Mouse (Mus musculus): ENCODE results near the gene Nudt3.

DNA sequence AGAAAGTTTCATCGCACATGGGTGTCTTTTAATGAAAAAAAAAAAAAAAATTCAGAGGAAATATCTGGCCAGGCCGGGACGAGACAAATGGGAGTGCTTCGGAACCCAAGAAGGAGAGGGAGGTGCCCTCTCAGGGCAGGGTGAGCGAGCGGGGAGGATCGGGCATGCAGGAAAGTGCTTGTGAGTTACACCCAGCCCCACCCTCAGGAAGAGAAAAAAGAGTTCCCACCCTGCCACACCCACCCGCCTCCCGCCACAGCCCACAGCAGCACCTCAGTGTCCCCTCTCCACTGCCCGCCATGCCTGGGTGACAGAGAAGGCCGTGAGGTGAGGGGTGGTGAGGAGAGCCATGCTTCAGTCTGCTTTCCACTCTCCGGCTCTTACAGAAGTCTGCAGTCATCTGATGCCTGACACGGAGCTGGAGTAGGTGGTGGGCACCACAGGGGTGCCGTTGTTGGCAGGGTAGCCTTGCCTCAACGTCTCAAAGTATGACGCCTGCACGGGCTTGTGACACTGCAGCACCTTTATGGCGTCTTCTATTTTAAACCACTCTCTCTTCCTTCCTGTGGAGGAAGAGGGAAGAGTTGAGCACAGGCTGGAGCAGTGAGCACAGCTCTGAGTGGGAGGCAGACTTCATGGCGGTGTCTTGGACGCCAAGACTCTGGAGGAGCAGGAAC is 42.8 kb downstream of the Nudt3 start:
- no peak for TF ChIP-seq CTCF (IDR thresholded peaks at IDR 0.05; ENCODE audit: control insufficient read depth, insufficient read depth, low read length)
- TF ChIP-seq POLR2A (IDR thresholded peaks at IDR 0.05; ENCODE audit: borderline replicate concordance, control insufficient read depth, low read depth, low read length) = no peak
